Mouse (Mus musculus) stomach, postnatal 0 days (tissue): ENCODE measurements around the gene Dhrs1. TPM values are rescaled to one million over a fixed set of nuclear protein-coding genes. Genes with fewer than 3 reads are reported as not detected.
A peak's percentile ranks its signal among the peaks of the same experiment; 100 is the strongest.

Experiments used
- ATAC-seq: fragments of 200-750 bp; cut with Nextera tagmentation; 2 replicates; pipeline ENCODE4 v1.8.0; 2017; ENCODE audit not compliant: low FRiP score, low TSS enrichment
- DNase-seq: peaks from one replicate; pipeline ENCODE4 v3.0.0-alpha.2; 2016; ENCODE audit warnings: low spot score
- H3K27ac ChIP-seq: fragments of 300-500 bp; sonication (generic); replicated peaks from 2 replicates; pipeline ENCODE4 v1.5.1; 2014; ENCODE audit warnings: mild to moderate bottlenecking, control low read depth
- H3K27me3 ChIP-seq: fragments of 300-500 bp; sonication (generic); 2 replicates; pipeline ENCODE4 v1.6.1; 2014; ENCODE audit warnings: low read length; ENCODE audit not compliant: control insufficient read depth, insufficient read depth
- H3K36me3 ChIP-seq: fragments of 300-500 bp; sonication (generic); 2 replicates; pipeline ENCODE4 v1.6.1; 2014; ENCODE audit warnings: low read length, mixed read lengths; ENCODE audit not compliant: control insufficient read depth, insufficient read depth
- H3K4me1 ChIP-seq: fragments of 300-500 bp; sonication (generic); replicated peaks from 2 replicates; pipeline ENCODE4 v1.6.1; 2014; ENCODE audit warnings: antibody characterized with exemption; ENCODE audit not compliant: control insufficient read depth, insufficient read depth
- H3K4me2 ChIP-seq: fragments of 300-500 bp; sonication (generic); replicated peaks from 2 replicates; pipeline ENCODE4 v1.6.1; 2014; ENCODE audit warnings: low read depth, mild to moderate bottlenecking, control low read depth, moderate library complexity
- H3K4me3 ChIP-seq: fragments of 300-500 bp; sonication (generic); 2 replicates; pipeline ENCODE4 v1.5.1; 2014; ENCODE audit warnings: low read depth, low read length, control low read depth
- H3K9ac ChIP-seq: fragments of 300-500 bp; sonication (generic); 2 replicates; pipeline ENCODE4 v1.6.1; 2014; ENCODE audit warnings: mild to moderate bottlenecking, low read length, control low read depth, mixed read lengths
- H3K9me3 ChIP-seq: fragments of 300-500 bp; sonication (generic); 2 replicates; pipeline ENCODE4 v1.6.1; 2016; ENCODE audit warnings: low read length; ENCODE audit not compliant: control insufficient read depth
- CTCF ChIP-seq: IDR thresholded peaks from 2 replicates; pipeline ENCODE4 v1.5.1; 2016; ENCODE audit warnings: antibody characterized with exemption, low read depth, mild to moderate bottlenecking, moderate library complexity
- EP300 ChIP-seq: optimal IDR thresholded peaks from 2 replicates; pipeline ENCODE3; 2016; ENCODE audit warnings: antibody characterized with exemption
- WGBS: fragments of 180-500 bp; shearing (Covaris S2); extraction: QIAGEN DNeasy Blood & Tissue Kit; methylation state at CpG from one replicate; pipeline ENCODE4 v1.1.7; 2014; 5-methylcytosine and 5-hydroxymethylcytosine counted together
- polyA plus RNA-seq: library from polyadenylated mRNA; unstranded; fragments of >200 nt; fragmentation: Nextera tagmentation; extraction: Ambion mirVana; gene quantifications from 2 replicates; pipeline ENCODE4 v1.2.1, GENCODE M21; 2015

Gene Dhrs1
- polyA plus RNA-seq, 1 experiment from 2014 or later, result 92.3 TPM

GRCm38 (mm10) chr14:55707397-55707796, 38.1 kb downstream of the Dhrs1 start:
- no peak for DNase-seq

GRCm38 (mm10) chr14:55706051-55706600, 39.4 kb downstream of the Dhrs1 start:
- Histone ChIP-seq H3K4me3 (no peak overlapping the region), H3K9me3 (no peaks in the 10 kb centered on the region), H3K9ac (no peak overlapping the region), H3K4me1 (no peaks in the 10 kb centered on the region), H3K27ac (0 out of 2 replicates have a peak overlapping the region, but pooled peaks have one; percentile 18), H3K36me3 (no peaks in the 10 kb centered on the region; the same call in 1 of the 2 replicates), H3K4me2 (no peak overlapping the region), H3K27me3 (no peaks in the 10 kb centered on the region)
- TF ChIP-seq EP300 (no peak), CTCF (no peak)
- peak; percentile 37 for DNase-seq
- peak; percentile 75 for ATAC-seq
- 77% methylated on average over 8 of the region's 8 CpGs for WGBS

More at GRCm38 (mm10) chr14:55707397-55707796, 38.1 kb downstream of the Dhrs1 start:
- H3K4me1 ChIP-seq, result no peaks in the 10 kb centered on the region
- H3K9ac ChIP-seq, result 0 out of 2 replicates have a peak overlapping the region, but pooled peaks have one; percentile 14
- no peaks in the 10 kb centered on the region for H3K9me3 ChIP-seq
- no peak overlapping the region for H3K4me3 ChIP-seq
- ATAC-seq, result no peak
- no peak overlapping the region for H3K27ac ChIP-seq
- TF ChIP-seq CTCF (no peak), EP300 (no peak)
- 63% methylated on average over 5 of the region's 5 CpGs for WGBS
- H3K27me3 ChIP-seq, result no peaks in the 10 kb centered on the region
- no peaks in the 10 kb centered on the region; the same call in 1 of the 2 replicates for H3K36me3 ChIP-seq
- H3K4me2 ChIP-seq, result no peak overlapping the region

- Histone ChIP-seq H3K4me3 (no peak overlapping the region), H3K36me3 (no peaks in the 10 kb centered on the region; the same call in 1 of the 2 replicates), H3K9me3 (no peaks in the 10 kb centered on the region), H3K9ac (no peak overlapping the region), H3K27ac (0 out of 2 replicates have a peak overlapping the region, but pooled peaks have one; percentile 9), H3K4me2 (no peak overlapping the region), H3K4me1 (no peaks in the 10 kb centered on the region), H3K27me3 (no peaks in the 10 kb centered on the region)
- ATAC-seq (no peak), DNase-seq (no peak)
- WGBS, result 43% methylated on average over 6 of the region's 6 CpGs
- no peak for TF ChIP-seq EP300
- no peak for TF ChIP-seq CTCF
These were observed 42.7 kb downstream of the Dhrs1 start for GRCm38 (mm10) chr14:55702761-55703160.

GRCm38 (mm10) chr14:55701131-55701530, 44.4 kb downstream of the Dhrs1 start:
- Histone ChIP-seq H3K4me2 (no peak overlapping the region), H3K4me1 (no peaks in the 10 kb centered on the region), H3K9me3 (no peaks in the 10 kb centered on the region), H3K36me3 (no peaks in the 10 kb centered on the region), H3K27ac (no peak overlapping the region), H3K27me3 (no peaks in the 10 kb centered on the region), H3K4me3 (no peak overlapping the region), H3K9ac (no peak overlapping the region)
- no peak for TF ChIP-seq CTCF
- no peak for TF ChIP-seq EP300
- no peak for DNase-seq
- no peak for ATAC-seq
- 47% methylated on average over 9 of the region's 9 CpGs for WGBS

DNA sequence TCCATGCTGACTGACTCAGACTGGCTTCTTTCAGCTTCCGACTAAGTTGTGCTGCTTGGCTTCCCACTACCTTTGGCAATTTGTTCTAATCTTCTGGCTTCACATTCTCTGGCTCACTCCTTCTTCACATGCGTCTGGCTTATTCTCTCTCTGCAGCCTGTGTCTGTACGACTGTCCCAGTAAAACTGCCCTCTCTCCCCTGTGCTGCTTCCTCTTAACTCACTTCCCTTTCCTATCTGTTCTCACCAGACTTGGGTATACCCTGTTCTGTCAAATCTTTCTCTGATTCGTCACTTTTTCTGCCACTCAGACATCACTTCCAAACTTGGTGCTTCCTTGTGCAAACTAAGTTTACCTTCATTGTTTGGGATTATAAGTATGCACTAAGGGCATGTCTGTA, 48.3 kb downstream of the Dhrs1 start:
- Histone ChIP-seq H3K36me3 (no peaks in the 10 kb centered on the region), H3K4me1 (no peaks in the 10 kb centered on the region), H3K4me3 (no peak overlapping the region), H3K9ac (no peak overlapping the region), H3K27me3 (no peaks in the 10 kb centered on the region), H3K9me3 (no peaks in the 10 kb centered on the region), H3K4me2 (no peak overlapping the region), H3K27ac (no peak overlapping the region)
- WGBS, result 77% methylated on average over 4 of the region's 4 CpGs
- no peak for DNase-seq
- ATAC-seq, result no peak
- TF ChIP-seq EP300, result no peak
- no peak for TF ChIP-seq CTCF

DNA sequence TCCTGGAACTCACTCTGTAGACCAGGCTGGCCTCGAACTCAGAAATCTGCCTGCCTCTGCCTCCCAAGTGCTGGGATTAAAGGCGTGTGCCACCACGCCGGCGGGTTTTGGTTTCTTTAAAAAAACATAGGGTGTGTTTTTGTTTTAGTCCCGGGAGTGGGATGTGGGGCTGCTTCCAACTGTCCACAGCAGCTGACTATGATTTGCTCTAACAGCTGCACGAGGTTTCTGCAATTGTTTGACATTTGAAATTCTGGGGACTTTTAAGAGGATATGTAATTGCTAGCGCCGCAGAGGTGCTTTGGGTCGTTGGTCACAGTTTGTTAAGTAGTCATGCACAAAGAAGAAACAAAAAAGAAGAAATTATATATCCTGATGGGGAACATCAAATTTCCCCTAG, 56.1 kb downstream of the Dhrs1 start:
- no peak for DNase-seq

More for the DNA sequence above, 56.1 kb downstream of the Dhrs1 start:
- H3K4me1 ChIP-seq, result no peaks in the 10 kb centered on the region
- no peak overlapping the region for H3K9ac ChIP-seq
- no peak overlapping the region for H3K4me3 ChIP-seq
- WGBS, result 56% methylated on average over 10 of the region's 10 CpGs
- H3K4me2 ChIP-seq, result no peak overlapping the region
- ATAC-seq, result no peak
- no peak overlapping the region for H3K27ac ChIP-seq
- TF ChIP-seq CTCF (no peak), EP300 (no peak)
- no peaks in the 10 kb centered on the region for H3K36me3 ChIP-seq
- no peaks in the 10 kb centered on the region for H3K27me3 ChIP-seq
- no peaks in the 10 kb centered on the region for H3K9me3 ChIP-seq

Other genes starting within 250 kb of the Dhrs1 start
- 0.08 and 0.17 TPM in 2 replicates for gene Cpne6, start 235.2 kb downstream of the Dhrs1 start, polyA plus RNA-seq
- gene Nrl, start 220.7 kb downstream of the Dhrs1 start, polyA plus RNA-seq, result 0.11 TPM in 1 of 2 replicates, not detected in the other
- 15.7 and 16.1 TPM in 2 replicates for gene Pck2, start 205.4 kb downstream of the Dhrs1 start, polyA plus RNA-seq
- 45.9 and 51.0 TPM in 2 replicates for gene Dcaf11, start 185.7 kb downstream of the Dhrs1 start, polyA plus RNA-seq
- gene A730061H03Rik, start 185.3 kb downstream of the Dhrs1 start, polyA plus RNA-seq, result 0.57 and 0.93 TPM in 2 replicates
- 0.30 and 0.35 TPM in 2 replicates for gene Fitm1, start 170.1 kb downstream of the Dhrs1 start, polyA plus RNA-seq
- 130 and 136 TPM in 2 replicates for gene Psme1, start 167.6 kb downstream of the Dhrs1 start, polyA plus RNA-seq
- 13.1 and 14.5 TPM in 2 replicates for gene Emc9, start 160.4 kb downstream of the Dhrs1 start, polyA plus RNA-seq
- 268 and 316 TPM in 2 replicates for gene Psme2, start 154.6 kb downstream of the Dhrs1 start, polyA plus RNA-seq
- 9.5 and 11.3 TPM in 2 replicates for gene Rnf31, start 154.0 kb downstream of the Dhrs1 start, polyA plus RNA-seq
- 14.1 and 14.7 TPM in 2 replicates for gene Irf9, start 142.1 kb downstream of the Dhrs1 start, polyA plus RNA-seq
- 4.5 TPM in 2 replicates for gene Rec8, start 127.7 kb downstream of the Dhrs1 start, polyA plus RNA-seq
- gene Ipo4, start 109.7 kb downstream of the Dhrs1 start, polyA plus RNA-seq, result 28.8 and 38.3 TPM in 2 replicates
- 1.2 and 1.3 TPM in 2 replicates for gene Gm49378, start 107.8 kb downstream of the Dhrs1 start, polyA plus RNA-seq
- gene Tm9sf1, start 101.9 kb downstream of the Dhrs1 start, polyA plus RNA-seq, result 71.7 and 75.6 TPM in 2 replicates
- gene Tssk4, start 95.5 kb downstream of the Dhrs1 start, polyA plus RNA-seq, result 0.46 and 0.57 TPM in 2 replicates
- gene Mdp1, start 85.2 kb downstream of the Dhrs1 start, polyA plus RNA-seq, result 46.5 and 50.6 TPM in 2 replicates
- 24.8 and 26.8 TPM in 2 replicates for gene Gmpr2, start 73.7 kb downstream of the Dhrs1 start, polyA plus RNA-seq
- gene Nedd8, start 73.6 kb downstream of the Dhrs1 start, polyA plus RNA-seq, result 402 and 425 TPM in 2 replicates
- 17.5 and 17.8 TPM in 2 replicates for gene Tinf2, start 63.9 kb downstream of the Dhrs1 start, polyA plus RNA-seq
- gene Tgm1, start 31.8 kb downstream of the Dhrs1 start, polyA plus RNA-seq, result 79.0 and 80.6 TPM in 2 replicates
- gene Rabggta, start 23.4 kb downstream of the Dhrs1 start, polyA plus RNA-seq, result 25.7 and 27.3 TPM in 2 replicates
- 16.8 and 19.8 TPM in 2 replicates for gene Nop9, start within 50 bp of the Dhrs1 start, polyA plus RNA-seq
- gene Cideb, start 12.8 kb upstream of the Dhrs1 start, polyA plus RNA-seq, result 12.3 and 13.6 TPM in 2 replicates
- 3.2 and 3.8 TPM in 2 replicates for gene Ltb4r2, start 15.7 kb upstream of the Dhrs1 start, polyA plus RNA-seq
- 1.8 TPM in 2 replicates for gene Ltb4r1, start 20.3 kb upstream of the Dhrs1 start, polyA plus RNA-seq
- gene Adcy4, start 38.4 kb upstream of the Dhrs1 start, polyA plus RNA-seq, result 2.3 and 2.5 TPM in 2 replicates
- 8.7 and 13.2 TPM in 2 replicates for gene Ripk3, start 43.2 kb upstream of the Dhrs1 start, polyA plus RNA-seq
- 11.2 and 12.5 TPM in 2 replicates for gene Nfatc4, start 77.5 kb upstream of the Dhrs1 start, polyA plus RNA-seq
- gene Nynrin, start 108.3 kb upstream of the Dhrs1 start, polyA plus RNA-seq, result 2.8 and 3.2 TPM in 2 replicates
- 0.56 and 0.65 TPM in 2 replicates for gene Cbln3, start 138.7 kb upstream of the Dhrs1 start, polyA plus RNA-seq
- gene Khnyn, start 139.3 kb upstream of the Dhrs1 start, polyA plus RNA-seq, result 6.4 and 7.5 TPM in 2 replicates
- gene Sdr39u1, start 154.6 kb upstream of the Dhrs1 start, polyA plus RNA-seq, result 48.4 and 52.0 TPM in 2 replicates
- 15.4 and 17.5 TPM in 2 replicates for gene Cma1, start 199.0 kb upstream of the Dhrs1 start, polyA plus RNA-seq
- gene Cma2, start 205.3 kb upstream of the Dhrs1 start, polyA plus RNA-seq, result 0.23 TPM in 1 of 2 replicates, not detected in the other